Comparison of ENCODE assay signal across 10 mouse cellular contexts in the genomic region with DNA sequence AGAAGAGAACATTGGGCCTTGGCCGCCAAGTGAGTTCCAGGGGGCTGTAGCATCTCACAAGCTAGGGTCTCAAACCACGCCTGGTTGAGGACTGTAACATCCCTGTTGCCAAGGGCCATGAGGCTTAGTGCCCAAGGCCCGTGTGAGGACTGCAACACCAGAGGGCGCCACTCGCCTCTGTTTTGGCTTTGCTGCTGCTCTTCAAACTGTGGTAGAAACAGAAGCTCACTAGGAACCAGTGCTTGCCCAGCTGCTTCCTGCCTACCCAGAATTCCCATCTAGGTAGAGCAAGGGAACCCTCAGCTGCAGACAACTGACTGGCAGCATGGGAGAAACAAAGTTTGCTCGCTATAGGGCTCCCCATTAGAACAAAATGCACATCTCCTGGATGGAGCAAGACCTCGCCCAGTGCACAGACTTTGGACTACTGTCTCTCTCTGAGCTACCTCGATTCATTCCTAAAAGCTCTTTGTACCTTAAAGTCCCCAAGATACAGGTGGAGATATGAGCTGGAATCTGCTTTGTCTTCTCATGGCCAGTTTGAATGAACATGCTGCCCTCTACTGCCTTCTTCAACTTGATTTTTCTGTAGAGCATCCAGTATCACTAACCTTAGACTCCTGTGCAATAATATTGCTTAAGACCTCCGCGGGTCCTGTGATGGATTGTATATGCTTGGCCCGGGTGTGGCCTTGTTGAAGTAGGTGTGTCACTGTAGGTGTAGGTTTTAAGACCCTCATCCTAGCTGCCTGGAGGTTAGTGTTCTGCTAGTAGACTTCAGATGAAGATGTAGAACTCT. TPM values are rescaled to one million over a fixed set of nuclear protein-coding genes. Genes with fewer than 3 reads are reported as not detected.
DNase-seq lines count a peak whose midpoint lies in the region; ATAC-seq and TF ChIP-seq lines count a peak whose summit lies in the region.
"Had no signal": no experiment of that assay in that cellular context is flagged by ENCODE, and none has a peak within 500 bp of the region (broad histone marks: within the 10 kb centered on the region; RNA-seq: fewer than 3 reads in every experiment).

No protein-coding gene starts in this region.

- no peak for ATAC-seq in hindbrain, postnatal 0 days
- no peak for ATAC-seq in hindbrain, embryonic 13.5 days (ENCODE audit: low FRiP score)
- ATAC-seq in limb, embryonic 11.5 days (ENCODE audit: insufficient number of reproducible peaks, low FRiP score, low TSS enrichment, low read depth), result no peak

- peak; percentile 40 for DNase-seq in hindbrain, postnatal 0 days (ENCODE audit: low spot score)
- peak; percentile 41 for DNase-seq in MEL-GATA-1-ER (ENCODE audit: extremely low read depth, low read depth)
- peak; percentile 12 for DNase-seq in cerebellum, adult 8-10 months
- peak; percentile 70 for DNase-seq in heart, postnatal 4 days
- peak; percentile 57 for DNase-seq in limb, embryonic 11.5 days (ENCODE audit: low spot score)
- peak; percentile 7 for DNase-seq in ovary, adult 18-20 months (ENCODE audit: low spot score)
- peak; percentile 90 for DNase-seq in thymus, postnatal 4 days

- no peaks in the 10 kb centered on the region for H3K27me3 ChIP-seq in hindbrain, postnatal 0 days (ENCODE audit: insufficient read depth, low read length)
- H3K27me3 ChIP-seq in hindbrain, embryonic 13.5 days, result no peaks in the 10 kb centered on the region
- no peaks in the 10 kb centered on the region for H3K27me3 ChIP-seq in limb, embryonic 11.5 days (ENCODE audit: control insufficient read depth, insufficient read depth, low read length)
- H3K27me3 ChIP-seq: liver, embryonic 15.5 days had no signal

- H3K9me3 ChIP-seq in hindbrain, postnatal 0 days (ENCODE audit: low read length), result no peaks in the 10 kb centered on the region
- H3K9me3 ChIP-seq in hindbrain, embryonic 13.5 days, result no peaks in the 10 kb centered on the region
- H3K9me3 ChIP-seq in limb, embryonic 11.5 days (ENCODE audit: control insufficient read depth, low read length), result no peaks in the 10 kb centered on the region
- H3K9me3 ChIP-seq: liver, embryonic 15.5 days had no signal

- no peaks in the 10 kb centered on the region for H3K36me3 ChIP-seq in hindbrain, postnatal 0 days (ENCODE audit: insufficient read depth, low read length)
- no peaks in the 10 kb centered on the region for H3K36me3 ChIP-seq in hindbrain, embryonic 13.5 days
- no peaks in the 10 kb centered on the region for H3K36me3 ChIP-seq in limb, embryonic 11.5 days (ENCODE audit: control insufficient read depth, insufficient read depth, low read length)
- H3K36me3 ChIP-seq: liver, embryonic 15.5 days had no signal

- WGBS in hindbrain, postnatal 0 days, result 72% methylated on average over 11 of the region's 11 CpGs
- WGBS in hindbrain, embryonic 13.5 days, result 83% methylated on average over 11 of the region's 11 CpGs
- 77% methylated on average over 11 of the region's 11 CpGs for WGBS in limb, embryonic 11.5 days

- peak; percentile 64 for TF ChIP-seq CTCF in hindbrain, postnatal 0 days (IDR thresholded peaks at IDR 0.05; ENCODE audit: low read depth)

- no peak overlapping the region for H3K9ac ChIP-seq in hindbrain, postnatal 0 days (replicated peaks; ENCODE audit: low read length)
- H3K9ac ChIP-seq in hindbrain, embryonic 13.5 days, result no peak overlapping the region
- H3K9ac ChIP-seq in limb, embryonic 11.5 days (ENCODE audit: low read length), result no peak overlapping the region
- H3K9ac ChIP-seq: liver, embryonic 15.5 days had no signal

- H3K4me2 ChIP-seq in hindbrain, postnatal 0 days (ENCODE audit: low read depth, low read length), result no peak overlapping the region
- no peak overlapping the region for H3K4me2 ChIP-seq in hindbrain, embryonic 13.5 days
- H3K4me2 ChIP-seq in limb, embryonic 11.5 days (ENCODE audit: low read depth, severe bottlenecking), result no peak overlapping the region
- H3K4me2 ChIP-seq: liver, embryonic 15.5 days had no signal

- H3K27ac ChIP-seq in hindbrain, postnatal 0 days, result no peak overlapping the region
- no peak overlapping the region for H3K27ac ChIP-seq in hindbrain, embryonic 13.5 days
- H3K27ac ChIP-seq in limb, embryonic 11.5 days (replicated peaks; ENCODE audit: low read depth, low read length), result no peak overlapping the region
- H3K27ac ChIP-seq: liver, embryonic 15.5 days had no signal

- no peaks in the 10 kb centered on the region for H3K4me1 ChIP-seq in hindbrain, postnatal 0 days (ENCODE audit: insufficient read depth, low read length)
- no peaks in the 10 kb centered on the region for H3K4me1 ChIP-seq in hindbrain, embryonic 13.5 days (replicated peaks)
- no peaks in the 10 kb centered on the region for H3K4me1 ChIP-seq in limb, embryonic 11.5 days (ENCODE audit: control insufficient read depth, insufficient read depth, low read length)

- no peak overlapping the region for H3K4me3 ChIP-seq in hindbrain, postnatal 0 days (ENCODE audit: low read length)
- H3K4me3 ChIP-seq in hindbrain, embryonic 13.5 days, result no peak overlapping the region
- H3K4me3 ChIP-seq in limb, embryonic 11.5 days (ENCODE audit: low read depth, low read length), result no peak overlapping the region
- H3K4me3 ChIP-seq: erythroblast, embryonic 14.5 days; liver, embryonic 15.5 days had no signal

RNA-seq across cellular contexts. Expression of a gene that starts 52.7 kb away (rescaled TPM):
- total RNA-seq in hindbrain, postnatal 0 days (2014; rRNA removed), result 0.68 and 4.0 TPM in 2 replicates
- polyA plus RNA-seq in hindbrain, postnatal 0 days (2015; fragmentation: Nextera tagmentation; extraction: Ambion mirVana), result 1.5 and 1.7 TPM in 2 replicates
- 4.2 and 4.6 TPM in 2 replicates for polyA plus RNA-seq in hindbrain, embryonic 13.5 days (2015; fragmentation: Nextera tagmentation; extraction: Ambion mirVana)
- 1 to 10 TPM; 4.8 to 5.6 TPM for total RNA-seq in heart, postnatal 4 days (2021)
- polyA plus RNA-seq in limb, embryonic 11.5 days (2014; fragmentation: Nextera tagmentation; extraction: Ambion mirVana), result 9.5 and 10.1 TPM in 2 replicates
- polyA plus RNA-seq: erythroblast, embryonic 14.5 days had no signal

Comparison
In these comparisons a context has a peak if more than half of its experiments do, and no peak if none do; other contexts are left out.
1. DNase-seq: peak in every context shown above with its lines; median percentile 90 in thymus, postnatal 4 days; 70 in heart, postnatal 4 days; 57 in limb, embryonic 11.5 days; 41 in MEL-GATA-1-ER; 40 in hindbrain, postnatal 0 days; 12 in cerebellum, adult 8-10 months; 7 in ovary, adult 18-20 months.